Mouse (Mus musculus) erythroblast, embryonic 14.5 days (primary cell): ENCODE results near the gene Gm2000.

Experiments used
- GATA1 ChIP-seq: IDR thresholded peaks from 2 replicates; pipeline ENCODE4 v1.6.1; 2012; ENCODE audit warnings: low read length, inconsistent platforms, mixed read lengths
- TAL1 ChIP-seq: IDR thresholded peaks from 3 replicates; pipeline ENCODE4 v1.6.1; 2012; ENCODE audit warnings: low read length, inconsistent platforms, mixed read lengths

- no peak for TF ChIP-seq GATA1
- no peak for TF ChIP-seq TAL1
Observed at GRCm38 (mm10) chr1:156386232-156386631, 20.4 kb downstream of the Gm2000 start.
